ENCODE assay signal across 21 mouse cellular contexts in genomic region chr11:99080902-99081543, GRCm38 (mm10). TPM values are rescaled to one million over a fixed set of nuclear protein-coding genes. Genes with fewer than 3 reads are reported as not detected.
DNase-seq lines count a peak whose midpoint lies in the region; ATAC-seq lines count a peak whose summit lies in the region.
"Had no signal": no experiment of that assay in that cellular context is flagged by ENCODE, and none has a peak within 500 bp of the region (broad histone marks: within the 10 kb centered on the region; RNA-seq: fewer than 3 reads in every experiment).

No protein-coding gene starts in this region.

- DNase-seq in NIH3T3 (ENCODE audit: low read depth) = peak; percentile 75
- peak; percentile 58 for DNase-seq in fat pad, adult 2 months (ENCODE audit: extremely low read depth, low read depth, low spot score)
- no peak for DNase-seq in right cerebral cortex, postnatal 14 days
- no peak for DNase-seq in cerebellum, adult 11-12 months
- DNase-seq: cerebellum, adult 9-10 months; embryo, embryonic 11 days; heart, postnatal 4 days; retina, postnatal 1 day; thymus, postnatal 14 days had no signal

- no peaks in the 10 kb centered on the region for H3K36me3 ChIP-seq in heart, embryonic 13.5 days
- no peaks in the 10 kb centered on the region for H3K36me3 ChIP-seq in heart, embryonic 12.5 days
- no peaks in the 10 kb centered on the region for H3K36me3 ChIP-seq in kidney, embryonic 14.5 days (ENCODE audit: control insufficient read depth, insufficient read depth, low read length)
- H3K36me3 ChIP-seq: kidney, embryonic 15.5 days; midbrain, embryonic 13.5 days had no signal

- H3K4me3 ChIP-seq in heart, embryonic 13.5 days = no peak overlapping the region
- H3K4me3 ChIP-seq in heart, embryonic 12.5 days = no peak overlapping the region
- H3K4me3 ChIP-seq in kidney, embryonic 14.5 days (ENCODE audit: low read length) = no peak overlapping the region
- H3K4me3 ChIP-seq: erythroblast, embryonic 14.5 days; heart, adult 2 months; kidney, embryonic 15.5 days; midbrain, embryonic 13.5 days had no signal

- 51% methylated on average over 9 of the region's 9 CpGs for WGBS in heart, embryonic 13.5 days
- 55% methylated on average over 9 of the region's 9 CpGs for WGBS in heart, embryonic 12.5 days
- 89% methylated on average over 9 of the region's 9 CpGs for WGBS in kidney, embryonic 14.5 days

- H3K9ac ChIP-seq in heart, embryonic 13.5 days = no peak overlapping the region
- no peak overlapping the region for H3K9ac ChIP-seq in heart, embryonic 12.5 days
- H3K9ac ChIP-seq in kidney, embryonic 14.5 days (ENCODE audit: low read depth, low read length) = no peak overlapping the region
- H3K9ac ChIP-seq: kidney, embryonic 15.5 days; liver, embryonic 14.5 days; midbrain, embryonic 13.5 days had no signal

- peaks cover 13% of the 10 kb centered on the region for H3K4me1 ChIP-seq in heart, embryonic 13.5 days
- peaks cover 16% of the 10 kb centered on the region for H3K4me1 ChIP-seq in heart, embryonic 12.5 days (replicated peaks)
- H3K4me1 ChIP-seq in kidney, embryonic 14.5 days (ENCODE audit: control insufficient read depth, insufficient read depth, low read length) = peaks cover 14% of the 10 kb centered on the region; the same call in 1 of the 2 replicates
- H3K4me1 ChIP-seq: midbrain, embryonic 13.5 days had no signal

- no peaks in the 10 kb centered on the region for H3K9me3 ChIP-seq in heart, embryonic 13.5 days
- no peaks in the 10 kb centered on the region for H3K9me3 ChIP-seq in heart, embryonic 12.5 days (replicated peaks)
- no peaks in the 10 kb centered on the region for H3K9me3 ChIP-seq in kidney, embryonic 14.5 days (ENCODE audit: control insufficient read depth, low read length)
- H3K9me3 ChIP-seq: kidney, embryonic 15.5 days; midbrain, embryonic 13.5 days had no signal

- H3K4me2 ChIP-seq in heart, embryonic 13.5 days = no peak overlapping the region
- no peak overlapping the region for H3K4me2 ChIP-seq in heart, embryonic 12.5 days
- no peak overlapping the region for H3K4me2 ChIP-seq in kidney, embryonic 14.5 days (replicated peaks; ENCODE audit: low read depth, low read length)
- H3K4me2 ChIP-seq: kidney, embryonic 15.5 days; midbrain, embryonic 13.5 days had no signal

- no peak overlapping the region for H3K27ac ChIP-seq in heart, embryonic 13.5 days (replicated peaks)
- no peak overlapping the region for H3K27ac ChIP-seq in heart, embryonic 12.5 days (ENCODE audit: poor library complexity, severe bottlenecking)
- H3K27ac ChIP-seq in kidney, embryonic 14.5 days (ENCODE audit: low read depth, low read length) = no peak overlapping the region
- H3K27ac ChIP-seq: heart, adult 2 months; kidney, embryonic 15.5 days; liver, embryonic 14.5 days; macrophage; midbrain, embryonic 13.5 days had no signal

- ATAC-seq in heart, embryonic 13.5 days (ENCODE audit: extremely low read depth, insufficient number of reproducible peaks, low FRiP score, low TSS enrichment) = 0 out of 2 replicates have a peak, but pooled peaks have one; percentile 14
- no peak for ATAC-seq in heart, embryonic 12.5 days (ENCODE audit: insufficient number of reproducible peaks, low FRiP score)
- peak; percentile 59 for ATAC-seq in megakaryocyte, adult 5-6 weeks (ENCODE audit: poor library complexity, severe bottlenecking)
- ATAC-seq in kidney, embryonic 14.5 days (ENCODE audit: low FRiP score, low TSS enrichment) = no peak
- ATAC-seq: forebrain, embryonic 16.5 days; inflammation-experienced regulatory T-cells, adult 6 months; midbrain, embryonic 13.5 days had no signal

- no peaks in the 10 kb centered on the region for H3K27me3 ChIP-seq in heart, embryonic 13.5 days (replicated peaks)
- H3K27me3 ChIP-seq in heart, embryonic 12.5 days (replicated peaks) = no peaks in the 10 kb centered on the region
- H3K27me3 ChIP-seq in kidney, embryonic 14.5 days (ENCODE audit: control insufficient read depth, insufficient read depth, low read length) = no peaks in the 10 kb centered on the region
- H3K27me3 ChIP-seq: kidney, embryonic 15.5 days; midbrain, embryonic 13.5 days had no signal

RNA-seq across cellular contexts. Expression of gene Tns4, which starts 8.1 kb away (rescaled TPM):
- polyA plus RNA-seq in heart, embryonic 13.5 days (2015; fragmentation: Nextera tagmentation; extraction: Ambion mirVana) = 0.15 and 0.21 TPM in 2 replicates
- 0.05 and 0.11 TPM in 2 replicates for polyA plus RNA-seq in heart, embryonic 12.5 days (2016; fragmentation: Nextera tagmentation; extraction: Ambion mirVana)
- total RNA-seq in megakaryocyte, adult 5-6 weeks (2015) = 7.4 and 8.6 TPM in 2 replicates
- total RNA-seq in megakaryocyte, adult 5-6 weeks (2017) = 4.1 and 4.6 TPM in 2 replicates
- 0.11 and 0.20 TPM in 2 replicates for polyA plus RNA-seq in kidney, embryonic 14.5 days (2014; fragmentation: Nextera tagmentation; extraction: Ambion mirVana)
- polyA plus RNA-seq: erythroblast, embryonic 14.5 days; forebrain, embryonic 16.5 days had no signal

RNA-seq across cellular contexts. Expression of gene Igfbp4, which starts 40.0 kb away (rescaled TPM):
- 371 and 397 TPM in 2 replicates for polyA plus RNA-seq in heart, embryonic 13.5 days (2015; fragmentation: Nextera tagmentation; extraction: Ambion mirVana)
- polyA plus RNA-seq in heart, embryonic 12.5 days (2016; fragmentation: Nextera tagmentation; extraction: Ambion mirVana) = 371 and 382 TPM in 2 replicates
- total RNA-seq in megakaryocyte, adult 5-6 weeks (2015) = 16.0 and 17.3 TPM in 2 replicates
- 31.3 and 33.3 TPM in 2 replicates for total RNA-seq in megakaryocyte, adult 5-6 weeks (2017)
- 421 and 542 TPM in 2 replicates for polyA plus RNA-seq in kidney, embryonic 14.5 days (2014; fragmentation: Nextera tagmentation; extraction: Ambion mirVana)

RNA-seq across cellular contexts. Expression of gene Top2a, which starts 57.0 kb away (rescaled TPM):
- polyA plus RNA-seq in heart, embryonic 13.5 days (2015; fragmentation: Nextera tagmentation; extraction: Ambion mirVana) = 158 and 170 TPM in 2 replicates
- polyA plus RNA-seq in heart, embryonic 12.5 days (2016; fragmentation: Nextera tagmentation; extraction: Ambion mirVana) = 196 and 201 TPM in 2 replicates
- 299 and 310 TPM in 2 replicates for total RNA-seq in megakaryocyte, adult 5-6 weeks (2015)
- 694 and 703 TPM in 2 replicates for total RNA-seq in megakaryocyte, adult 5-6 weeks (2017)
- 284 and 300 TPM in 2 replicates for polyA plus RNA-seq in kidney, embryonic 14.5 days (2014; fragmentation: Nextera tagmentation; extraction: Ambion mirVana)

Comparison
In these comparisons a context has a peak if more than half of its experiments do, and no peak if none do; other contexts are left out.
1. ATAC-seq: peak in heart, embryonic 13.5 days (single experiment) and megakaryocyte, adult 5-6 weeks (single experiment); none in heart, embryonic 12.5 days (single experiment) and kidney, embryonic 14.5 days (single experiment).
2. DNase-seq: peak in NIH3T3 (single experiment) and fat pad, adult 2 months (single experiment); none in right cerebral cortex, postnatal 14 days (single experiment) and cerebellum, adult 11-12 months (single experiment).